Mouse (Mus musculus) kidney, adult 2 months (tissue): ENCODE measurements at regions not wholly inside any gene's neighbourhood (a gene's known extent, or its start where the extent isn't known, plus 50 kb on each side); places are given as distances from the start of the nearest gene placed in this dataset.

Experiments
- DNase-seq: peaks from one replicate; pipeline ENCODE4 v3.0.0; 2021
- H3K27ac ChIP-seq: fragments of 200-500 bp; 2 replicates; pipeline ENCODE4 v1.5.1; 2012; ENCODE audit warnings: low read depth, low read length, control low read depth, inconsistent platforms; ENCODE audit not compliant: insufficient read depth
- H3K27me3 ChIP-seq: fragments of 200-500 bp; replicated peaks from 2 replicates; pipeline ENCODE4 v1.6.1; 2012; ENCODE audit warnings: mild to moderate bottlenecking, moderate library complexity, low read length, inconsistent platforms; ENCODE audit not compliant: control insufficient read depth, insufficient read depth
- H3K36me3 ChIP-seq: fragments of 200-500 bp; 2 replicates; pipeline ENCODE4 v1.6.1; 2012; ENCODE audit warnings: mild to moderate bottlenecking, moderate library complexity, low read length, inconsistent platforms; ENCODE audit not compliant: control insufficient read depth, insufficient read depth
- H3K4me1 ChIP-seq: fragments of 200-500 bp; 2 replicates; pipeline ENCODE4 v1.6.1; 2011; ENCODE audit warnings: low read length; ENCODE audit not compliant: control insufficient read depth, insufficient read depth
- H3K4me3 ChIP-seq: fragments of 200-500 bp; 2 replicates; pipeline ENCODE4 v1.5.1; 2011; ENCODE audit warnings: mild to moderate bottlenecking, low read depth, low read length, control low read depth; ENCODE audit not compliant: insufficient read depth
- CTCF ChIP-seq: fragments of 200-500 bp; conservative IDR thresholded peaks from 2 replicates; pipeline ENCODE4 v1.5.1; 2011; ENCODE audit warnings: low read depth, mild to moderate bottlenecking, control low read depth, low read length, moderate library complexity, mixed read lengths; ENCODE audit not compliant: insufficient read depth, insufficient read length
- POLR2A ChIP-seq: fragments of 200-500 bp; IDR thresholded peaks from one replicate; pipeline ENCODE4 v1.6.1; 2011; ENCODE audit warnings: low read depth, low read length, control low read depth
- WGBS: fragments of 180-500 bp; shearing (Covaris S2); methylation state at CpG from one replicate; pipeline ENCODE4 v1.1.7; 2018; 5-methylcytosine and 5-hydroxymethylcytosine counted together

DNA sequence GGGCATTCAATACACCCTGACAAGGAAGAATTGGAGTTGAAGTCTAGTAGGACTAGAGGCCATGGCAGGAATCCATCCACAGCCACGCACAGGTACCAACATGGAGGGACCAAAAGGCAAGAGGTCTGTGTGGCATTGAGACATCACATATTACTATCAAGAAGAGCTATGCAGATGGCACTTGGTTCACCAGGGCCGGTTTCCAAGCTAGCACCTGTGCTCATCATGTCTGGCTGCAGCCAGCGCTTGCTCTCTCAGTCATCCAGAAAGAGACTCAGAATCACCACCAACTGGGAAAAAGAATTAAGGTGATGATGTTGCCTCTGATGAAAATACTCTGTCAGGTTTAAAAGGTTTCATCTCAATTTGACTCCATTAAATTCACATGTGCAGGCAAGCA, 292.1 kb upstream of the 1700056E22Rik start:
- H3K4me1 ChIP-seq, result no peaks in the 10 kb centered on the region
- no peaks in the 10 kb centered on the region for H3K36me3 ChIP-seq
- H3K4me3 ChIP-seq, result no peak overlapping the region
- H3K27me3 ChIP-seq, result no peaks in the 10 kb centered on the region
- DNase-seq, result no peak
- H3K27ac ChIP-seq, result no peak overlapping the region
- TF ChIP-seq POLR2A (no peak), CTCF (no peak)
- WGBS, result 86% methylated on average over 3 of the region's 3 CpGs

- 83% methylated on average over 2 of the region's 2 CpGs for WGBS
- H3K27me3 ChIP-seq, result no peaks in the 10 kb centered on the region
- DNase-seq, result no peak
- TF ChIP-seq POLR2A (no peak), CTCF (no peak)
- H3K27ac ChIP-seq, result no peak overlapping the region
- no peak overlapping the region for H3K4me3 ChIP-seq
- H3K36me3 ChIP-seq, result no peaks in the 10 kb centered on the region
- H3K4me1 ChIP-seq, result no peaks in the 10 kb centered on the region
These were observed 290.1 kb upstream of the 1700056E22Rik start for GRCm38 (mm10) chr1:184324234-184324633.

DNA sequence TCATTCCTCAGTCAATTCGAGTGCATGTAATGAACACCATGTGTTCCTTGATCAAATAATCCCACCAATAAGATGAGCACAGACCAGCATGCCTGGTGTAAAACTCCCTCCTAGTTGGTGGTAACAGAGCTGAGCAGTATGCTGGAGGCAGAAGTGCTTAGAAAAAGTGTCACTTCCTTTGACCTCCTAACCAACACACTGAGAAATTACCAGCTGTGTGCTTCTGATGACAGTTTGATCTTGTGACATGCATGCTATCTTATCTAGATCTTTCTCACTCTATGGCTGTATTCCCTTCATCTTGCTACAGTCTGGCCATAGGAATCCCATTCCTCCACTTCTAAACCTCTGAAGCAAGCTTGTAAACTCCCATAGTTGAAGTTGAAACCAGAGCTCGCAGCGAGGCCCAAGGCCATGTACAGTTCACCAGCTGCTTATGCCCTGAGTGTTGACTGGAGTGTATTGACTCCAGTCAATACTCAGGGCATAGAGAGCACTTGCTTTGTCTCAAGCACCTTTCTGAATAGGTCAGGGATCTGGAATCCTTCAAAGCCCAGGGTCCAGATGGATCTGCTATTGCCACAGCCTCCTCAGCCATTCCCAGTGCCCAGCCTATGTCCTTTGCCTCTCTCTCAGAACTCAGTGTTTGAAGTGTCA, 286.5 kb upstream of the 1700056E22Rik start:
- no peak for DNase-seq
- no peaks in the 10 kb centered on the region for H3K27me3 ChIP-seq
- H3K27ac ChIP-seq, result no peak overlapping the region
- H3K36me3 ChIP-seq, result no peaks in the 10 kb centered on the region
- no peak overlapping the region for H3K4me3 ChIP-seq
- no peak for TF ChIP-seq POLR2A
- TF ChIP-seq CTCF, result no peak
- WGBS, result 76% methylated on average over 3 of the region's 3 CpGs
- H3K4me1 ChIP-seq, result no peaks in the 10 kb centered on the region

DNA sequence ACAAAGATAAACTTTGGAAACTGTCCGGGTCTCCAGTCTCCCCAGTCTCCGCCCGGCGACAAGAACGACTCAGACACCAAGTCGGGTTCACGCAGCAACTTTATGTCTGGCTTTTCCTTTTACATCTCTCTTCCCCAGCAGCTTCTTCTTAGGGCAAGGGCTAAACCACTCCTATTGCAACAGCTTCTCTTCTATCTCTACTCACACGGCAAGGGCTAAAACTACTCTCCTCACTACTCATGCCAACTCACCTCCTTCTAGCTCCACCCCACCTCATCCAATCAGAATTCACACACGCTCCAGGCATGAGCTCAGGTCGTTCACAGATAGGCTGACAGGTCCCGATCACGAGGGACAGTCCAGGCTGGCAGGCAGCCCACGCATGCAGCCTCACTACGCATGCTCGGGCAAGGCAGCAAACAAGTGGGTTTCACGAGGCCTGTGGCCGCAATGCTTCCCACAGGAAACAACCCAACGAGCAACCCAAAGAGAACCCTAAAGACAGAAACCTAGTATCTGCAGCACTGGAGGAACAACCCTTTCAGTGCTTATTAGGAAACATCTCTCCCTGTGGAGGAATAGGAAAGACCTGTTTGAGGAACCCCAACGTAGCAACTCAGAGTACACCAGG, 276.2 kb upstream of the 1700056E22Rik start:
- TF ChIP-seq POLR2A (no peak), CTCF (no peak)
- WGBS, result 85% methylated on average over 19 of the region's 19 CpGs

DNA sequence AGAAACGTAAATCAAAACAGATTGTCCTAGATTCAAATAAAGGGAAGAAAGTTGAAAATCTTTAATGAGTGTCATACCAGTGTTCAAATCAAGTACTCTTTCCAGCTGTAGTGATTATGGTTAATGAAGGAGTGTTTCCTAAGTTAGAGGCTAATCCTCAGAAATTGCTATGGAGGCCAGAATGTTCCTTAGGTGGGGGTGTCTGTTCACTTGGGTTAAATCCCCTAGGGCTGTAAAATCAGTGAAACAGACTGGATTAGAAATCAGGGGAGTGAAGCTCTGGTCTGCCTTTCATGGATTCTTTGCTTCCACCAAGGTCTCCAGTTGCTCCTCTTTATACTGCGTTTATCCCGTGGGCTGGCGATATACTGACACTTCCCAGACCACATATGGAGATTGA, 270.7 kb upstream of the 1700056E22Rik start:
- no peak for DNase-seq
- H3K27ac ChIP-seq, result no peak overlapping the region
- H3K4me1 ChIP-seq, result no peaks in the 10 kb centered on the region
- no peak overlapping the region for H3K4me3 ChIP-seq
- H3K36me3 ChIP-seq, result no peaks in the 10 kb centered on the region
- TF ChIP-seq CTCF, result no peak
- H3K27me3 ChIP-seq, result no peaks in the 10 kb centered on the region
- WGBS, result 91% methylated on average over 4 of the region's 4 CpGs

More for the DNA sequence above, 276.2 kb upstream of the 1700056E22Rik start:
- Histone ChIP-seq H3K4me3 (no peak overlapping the region), H3K27me3 (no peaks in the 10 kb centered on the region), H3K27ac (no peak overlapping the region), H3K36me3 (no peaks in the 10 kb centered on the region), H3K4me1 (no peaks in the 10 kb centered on the region)
- no peak for DNase-seq

- 84% methylated on average over 4 of the region's 4 CpGs for WGBS
These were observed 270.1 kb upstream of the 1700056E22Rik start for GRCm38 (mm10) chr1:184304204-184304603.

DNA sequence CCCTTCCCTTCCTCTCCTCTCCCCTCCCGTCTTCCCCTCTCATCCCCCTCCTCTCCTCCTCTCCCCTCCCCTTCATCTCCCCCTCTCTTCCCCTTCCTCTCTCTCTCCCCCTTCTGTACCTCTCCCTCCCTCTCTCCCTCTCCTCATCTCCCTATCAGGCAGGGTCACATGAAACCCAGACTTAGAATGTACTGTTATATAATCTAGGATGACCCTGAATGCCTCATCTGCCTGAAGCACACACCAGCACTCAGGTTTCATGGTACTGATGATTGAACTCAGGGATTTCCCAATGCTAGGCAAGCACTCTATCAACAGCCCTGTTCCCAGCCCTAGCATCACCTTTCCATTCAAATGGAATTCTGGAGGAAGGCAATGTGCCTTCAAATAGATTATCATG, 264.6 kb upstream of the 1700056E22Rik start:
- no peaks in the 10 kb centered on the region for H3K27me3 ChIP-seq

More at GRCm38 (mm10) chr1:184304204-184304603, 270.1 kb upstream of the 1700056E22Rik start:
- Histone ChIP-seq H3K4me3 (no peak overlapping the region), H3K27me3 (no peaks in the 10 kb centered on the region), H3K4me1 (no peaks in the 10 kb centered on the region), H3K36me3 (no peaks in the 10 kb centered on the region), H3K27ac (no peak overlapping the region)
- TF ChIP-seq POLR2A (no peak), CTCF (no peak)
- DNase-seq, result no peak

More for the DNA sequence above, 264.6 kb upstream of the 1700056E22Rik start:
- H3K4me3 ChIP-seq, result no peak overlapping the region
- H3K36me3 ChIP-seq, result no peaks in the 10 kb centered on the region
- no peak overlapping the region for H3K27ac ChIP-seq
- DNase-seq, result no peak
- TF ChIP-seq POLR2A (no peak), CTCF (no peak)
- H3K4me1 ChIP-seq, result no peaks in the 10 kb centered on the region
- WGBS, result 39% methylated on average over 1 of the region's 1 CpGs
